Mouse (Mus musculus) mesoderm, embryonic 11.5 days (tissue): ENCODE measurements around the gene Gm15293.
"Not testable (repeated sequence)": the region's sequence is repeated elsewhere in the genome, so short reads cannot be mapped to it uniquely, and the experiment has no call there.

ENCODE experiments used
- DNase-seq: peaks from one replicate; pipeline ENCODE4 v3.0.0-alpha.2; 2012; ENCODE audit warnings: low read depth, low spot score

The Gm15293 gene

GRCm38 (mm10) chr8:21201261-21201660 lies at the start of gene Gm15293:
Gene Gm15293, plus strand, starts transcription at chr8:21201561.
- DNase-seq, result not testable (repeated sequence)

DNA sequence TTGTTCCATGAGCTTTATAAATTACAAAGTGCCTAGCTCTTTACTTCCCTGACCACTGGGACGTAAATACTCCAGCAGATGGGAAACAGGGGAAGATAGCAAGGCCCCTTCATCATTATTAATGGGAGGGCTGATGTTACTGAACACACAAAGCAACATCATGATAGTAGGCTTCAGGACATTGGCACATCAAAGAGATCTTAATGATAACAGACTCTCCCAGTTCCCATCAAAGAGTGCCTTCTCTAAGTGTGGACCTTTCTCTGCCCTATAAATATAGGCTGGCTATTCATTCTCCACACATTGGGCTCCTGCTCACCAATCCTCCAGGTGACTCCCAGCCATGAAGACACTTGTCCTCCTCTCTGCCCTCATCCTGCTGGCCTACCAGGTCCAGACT lies 39.4 kb upstream of the Gm15293 start, which contains the start of gene Defa22:
Gene Defa22, plus strand, starts transcription at position 301 of the 400 bp plus-strand sequence.
- not testable (repeated sequence) for DNase-seq

- not testable (repeated sequence) for DNase-seq
Observed at GRCm38 (mm10) chr8:21191314-21191713, 10.0 kb upstream of the Gm15293 start, which contains the start of gene Defa31. Gene Defa31, plus strand, starts transcription at chr8:21191614.
